Mouse (Mus musculus) liver, embryonic 14 days (tissue): Measurements from ENCODE around the gene Morc4. TPM values are rescaled to one million over a fixed set of nuclear protein-coding genes. Genes with fewer than 3 reads are reported as not detected.

Source experiments
- polyA plus RNA-seq: library from polyadenylated mRNA; depleted of rRNA; stranded (reverse); fragments of >200 nt; gene quantifications from 2 replicates; pipeline ENCODE4 v1.2.3, GENCODE M21; 2012; rRNA removed

Morc4 gene
- polyA plus RNA-seq: 9.1 and 10.8 TPM in 2 replicates

GRCm38 (mm10) chrX:139870938-139871791, at the start of gene Morc4:
Gene Morc4, minus strand, starts transcription at chrX:139871677.

GRCm38 (mm10) chrX:139800406-139800878, 71.0 kb downstream of the Morc4 start, which contains the start of gene Cldn2:
Gene Cldn2, plus strand, starts transcription at chrX:139800828.

GRCm38 (mm10) chrX:139782278-139783044, 89.0 kb downstream of the Morc4 start, which contains the start of gene Ripply1:
Gene Ripply1, minus strand, starts transcription at chrX:139782353.

Other genes with a start within 250 kb of the Morc4 start
- 1.5 and 1.7 TPM in 2 replicates for gene Tbc1d8b, start 186.7 kb downstream of the Morc4 start, polyA plus RNA-seq
- not detected in 2 replicates for gene Gm15013, start 157.2 kb downstream of the Morc4 start, polyA plus RNA-seq
- gene Ripply1, start 89.3 kb downstream of the Morc4 start, polyA plus RNA-seq: 0.07 and 0.12 TPM in 2 replicates
- gene Cldn2, start 70.8 kb downstream of the Morc4 start, polyA plus RNA-seq: 0.16 TPM in 2 replicates
- gene Rbm41, start 126.9 kb upstream of the Morc4 start, polyA plus RNA-seq: 1.4 and 1.5 TPM in 2 replicates
- 2.1 and 2.8 TPM in 2 replicates for gene Nup62cl, start 191.0 kb upstream of the Morc4 start, polyA plus RNA-seq
- not detected in 2 replicates for gene Pih1h3b, start 191.2 kb upstream of the Morc4 start, polyA plus RNA-seq